Mouse (Mus musculus) testis, postnatal 14 days (tissue): ENCODE results near the gene Fam129a.
"Not testable (repeated sequence)": the region's sequence is repeated elsewhere in the genome, so short reads cannot be mapped to it uniquely, and the experiment has no call there.

Experiments
- DNase-seq: peaks from one replicate; pipeline ENCODE4 v3.0.0; 2021; ENCODE audit warnings: low spot score

Gene Fam129a

GRCm38 (mm10) chr1:151749894-151750293 is 178.9 kb downstream of the Fam129a start:
- not testable (repeated sequence) for DNase-seq

GRCm38 (mm10) chr1:151752946-151753345 is 182.0 kb downstream of the Fam129a start:
- no peak for DNase-seq

DNA sequence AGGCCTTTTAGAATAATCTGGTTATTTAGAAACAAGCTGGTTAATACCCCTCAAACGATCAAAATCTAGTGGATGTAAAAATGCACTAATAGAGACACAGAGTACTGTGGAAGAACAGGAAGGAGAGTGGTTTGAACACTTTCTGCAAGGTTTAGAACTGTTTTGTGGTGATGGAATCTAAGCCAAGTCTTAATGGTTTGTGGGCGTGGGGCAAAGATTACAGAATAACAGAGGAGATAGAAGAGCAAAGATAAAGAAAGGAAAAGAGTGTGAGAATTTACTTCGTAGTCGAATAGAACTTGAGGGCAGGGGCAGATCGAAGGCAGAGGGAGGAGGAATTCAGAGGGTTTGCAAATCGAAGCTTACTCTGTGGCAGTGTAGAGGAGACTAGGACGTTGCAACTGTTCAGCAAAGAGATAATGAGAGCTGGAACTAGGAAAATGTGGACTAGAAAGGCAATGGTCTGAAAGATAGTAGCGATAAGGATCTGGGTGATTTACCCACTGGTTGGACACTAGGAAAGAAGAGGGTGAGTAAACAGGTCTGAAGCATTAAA is 182.5 kb downstream of the Fam129a start:
- DNase-seq = no peak

- DNase-seq = peak; percentile 24
These were observed 183.1 kb downstream of the Fam129a start for GRCm38 (mm10) chr1:151754028-151754489.

GRCm38 (mm10) chr1:151754881-151755659 is 184.1 kb downstream of the Fam129a start, which contains the start of gene Edem3:
Gene Edem3 (plus strand): TSS chr1:151755371.
- peak; percentile 100 for DNase-seq

DNA sequence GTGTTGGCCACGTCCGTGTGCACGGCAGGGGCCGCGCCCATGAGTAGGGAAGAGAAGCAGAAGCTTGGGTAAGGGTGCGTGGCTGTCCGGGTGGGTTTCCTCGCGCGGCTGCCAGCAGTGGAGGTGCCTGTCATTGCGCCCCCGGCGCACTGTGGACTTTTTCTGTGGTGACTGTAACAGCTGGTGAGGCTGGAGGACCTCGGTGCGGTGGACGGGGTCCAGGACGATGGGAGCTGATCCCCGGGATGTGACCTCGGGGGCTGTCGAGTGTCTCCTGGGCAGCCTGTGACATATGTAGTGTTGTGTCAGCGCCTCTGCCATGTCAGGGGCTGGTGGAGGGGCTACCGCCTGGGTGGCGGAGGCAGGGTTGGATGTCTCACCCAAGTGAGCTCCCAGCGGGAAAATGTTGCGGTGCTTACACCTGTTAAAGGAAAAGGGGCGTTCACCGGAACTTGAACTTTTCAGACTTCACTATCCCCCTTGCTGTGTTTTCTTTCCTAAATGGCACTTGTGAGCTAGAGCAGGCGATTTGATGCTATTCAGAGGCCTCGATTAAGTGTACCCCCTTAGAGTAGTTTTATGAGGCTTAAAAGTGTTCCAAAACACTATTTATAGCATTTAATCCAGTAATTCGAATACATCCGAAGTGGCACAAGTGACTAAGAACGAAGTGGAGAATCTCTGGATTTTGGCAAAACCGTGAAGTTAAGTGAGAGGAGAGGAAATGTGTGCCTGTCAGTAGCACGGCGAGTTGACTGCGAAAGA is 184.9 kb downstream of the Fam129a start:
- no peak for DNase-seq

DNA sequence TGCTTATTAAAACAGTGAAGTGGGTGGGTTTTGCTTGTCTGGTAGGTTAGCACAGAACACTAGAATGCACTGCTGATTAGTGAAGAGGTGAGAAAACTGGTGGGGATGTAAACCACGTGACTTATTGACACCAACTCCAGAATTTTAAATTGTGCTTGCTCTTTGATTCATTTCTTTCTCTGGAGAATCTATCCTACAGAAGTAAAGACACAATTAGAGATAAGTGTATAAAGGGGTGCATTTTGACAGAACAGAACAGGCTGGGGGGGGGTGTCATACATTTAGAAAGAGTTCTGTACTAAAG is 185.4 kb downstream of the Fam129a start:
- no peak for DNase-seq

- no peak for DNase-seq
These were observed 187.3 kb downstream of the Fam129a start for GRCm38 (mm10) chr1:151758301-151758700.

- no peak for DNase-seq
These were observed 188.0 kb downstream of the Fam129a start for GRCm38 (mm10) chr1:151758991-151759390.

- no peak for DNase-seq
These were observed 193.2 kb downstream of the Fam129a start for GRCm38 (mm10) chr1:151764236-151764635.

DNA sequence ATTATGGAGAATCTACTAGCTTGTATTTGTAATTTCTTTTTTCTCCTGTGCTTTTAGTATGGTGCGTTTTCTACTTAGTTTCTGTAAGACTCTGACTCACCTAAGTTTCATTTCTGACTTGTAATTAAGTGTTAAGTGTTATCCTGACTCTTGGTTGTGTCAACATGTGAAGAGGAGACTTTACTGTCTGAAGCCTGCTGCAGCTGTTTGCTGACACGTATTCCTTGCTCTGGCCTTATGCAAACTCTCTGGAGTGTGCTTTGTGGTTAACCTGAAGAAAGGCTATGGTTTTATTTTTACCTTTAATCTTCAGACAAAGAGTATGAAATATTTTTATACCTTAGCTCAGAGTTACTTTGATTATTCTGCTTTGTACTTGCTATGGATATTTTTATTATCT is 195.2 kb downstream of the Fam129a start:
- DNase-seq = no peak

GRCm38 (mm10) chr1:151766976-151767654 is 196.1 kb downstream of the Fam129a start:
- no peak for DNase-seq

- no peak for DNase-seq
These were observed 198.4 kb downstream of the Fam129a start for GRCm38 (mm10) chr1:151769200-151769913.
